Comparison of ENCODE assay signal across 13 mouse cellular contexts in genomic region chr13:107944831-107945230, GRCm38 (mm10).
DNase-seq lines count a peak whose midpoint lies in the region; ATAC-seq and TF ChIP-seq lines count a peak whose summit lies in the region.
"Had no signal": no experiment of that assay in that cellular context is flagged by ENCODE, and none has a peak within 500 bp of the region (broad histone marks: within the 10 kb centered on the region; RNA-seq: fewer than 3 reads in every experiment).

No protein-coding gene starts in this region.

- H3K27me3 ChIP-seq in limb, embryonic 11.5 days (ENCODE audit: control insufficient read depth, insufficient read depth, low read length): no peaks in the 10 kb centered on the region
- H3K27me3 ChIP-seq in limb, embryonic 10.5 days (ENCODE audit: low read depth, poor library complexity, severe bottlenecking): peaks cover 11% of the 10 kb centered on the region; the same call in 1 of the 2 replicates
- H3K27me3 ChIP-seq: CH12.LX; neural tube, embryonic 12.5 days had no signal

- intact Hi-C loops in gastrocnemius, adult 2 months (cut with DNase I): no loop called here
- intact Hi-C loops in heart, postnatal 25 days (cut with DNase I): no loop called here
- intact Hi-C loops in left cerebral cortex, postnatal 4 days (cut with DNase I): no loop called here

- peak; percentile 35 for DNase-seq in gastrocnemius, adult 2 months
- no peak for DNase-seq in gastrocnemius, postnatal 10 days
- no peak for DNase-seq in limb, embryonic 11.5 days (ENCODE audit: low spot score)
- DNase-seq in limb, embryonic 10.5 days (ENCODE audit: low spot score): no peak
- DNase-seq in heart, postnatal 25 days (ENCODE audit: low spot score): peak; percentile 13
- no peak for DNase-seq in left cerebral cortex, postnatal 4 days
- DNase-seq in retina, postnatal 1 day: no peak
- DNase-seq: thymus, postnatal 36 days had no signal

- no peak overlapping the region for H3K9ac ChIP-seq in limb, embryonic 11.5 days (ENCODE audit: low read length)
- H3K9ac ChIP-seq: heart, embryonic 15.5 days; limb, embryonic 15.5 days; neural tube, embryonic 12.5 days had no signal

- no peak overlapping the region for H3K27ac ChIP-seq in gastrocnemius, adult 2 months
- H3K27ac ChIP-seq in limb, embryonic 11.5 days (replicated peaks; ENCODE audit: low read depth, low read length): no peak overlapping the region
- H3K27ac ChIP-seq in limb, embryonic 10.5 days: no peak overlapping the region
- H3K27ac ChIP-seq: heart, embryonic 15.5 days; limb, embryonic 15.5 days; neural tube, embryonic 12.5 days had no signal

- H3K4me1 ChIP-seq in limb, embryonic 11.5 days (ENCODE audit: control insufficient read depth, insufficient read depth, low read length): peaks cover 16% of the 10 kb centered on the region
- H3K4me1 ChIP-seq in limb, embryonic 10.5 days: peaks cover 32% of the 10 kb centered on the region

- no peaks in the 10 kb centered on the region for H3K9me3 ChIP-seq in limb, embryonic 11.5 days (ENCODE audit: control insufficient read depth, low read length)
- H3K9me3 ChIP-seq in limb, embryonic 10.5 days (replicated peaks): no peaks in the 10 kb centered on the region
- H3K9me3 ChIP-seq: heart, embryonic 15.5 days; limb, embryonic 15.5 days; neural tube, embryonic 12.5 days had no signal

- no peak overlapping the region for H3K4me3 ChIP-seq in gastrocnemius, adult 2 months
- H3K4me3 ChIP-seq in limb, embryonic 11.5 days (ENCODE audit: low read depth, low read length): no peak overlapping the region
- no peak overlapping the region for H3K4me3 ChIP-seq in limb, embryonic 10.5 days
- H3K4me3 ChIP-seq: heart, embryonic 15.5 days; limb, embryonic 15.5 days; neural tube, embryonic 12.5 days had no signal

- WGBS in limb, embryonic 11.5 days: 76% methylated on average over 10 of the region's 10 CpGs
- WGBS in limb, embryonic 10.5 days: 80% methylated on average over 10 of the region's 10 CpGs

- no peaks in the 10 kb centered on the region for H3K36me3 ChIP-seq in limb, embryonic 11.5 days (ENCODE audit: control insufficient read depth, insufficient read depth, low read length)
- H3K36me3 ChIP-seq in limb, embryonic 10.5 days: no peaks in the 10 kb centered on the region
- H3K36me3 ChIP-seq: heart, embryonic 15.5 days; limb, embryonic 15.5 days; neural tube, embryonic 12.5 days had no signal

- no peak for TF ChIP-seq CTCF in gastrocnemius, adult 2 months (IDR thresholded peaks at IDR 0.05)

- no peak overlapping the region for H3K4me2 ChIP-seq in limb, embryonic 11.5 days (ENCODE audit: low read depth, severe bottlenecking)
- H3K4me2 ChIP-seq: heart, embryonic 15.5 days; limb, embryonic 15.5 days; neural tube, embryonic 12.5 days had no signal

- ATAC-seq in limb, embryonic 11.5 days (ENCODE audit: insufficient number of reproducible peaks, low FRiP score, low TSS enrichment, low read depth): peak; percentile 41; the same call in 1 of the 2 replicates
- ATAC-seq in megakaryocyte, adult 5-6 weeks (ENCODE audit: poor library complexity, severe bottlenecking): peak; percentile 94

Comparison
In these comparisons a context has a peak if more than half of its experiments do, and no peak if none do; other contexts are left out.
1. DNase-seq: peak in gastrocnemius, adult 2 months (single experiment) and heart, postnatal 25 days (single experiment); none in gastrocnemius, postnatal 10 days (single experiment), limb, embryonic 11.5 days (single experiment), limb, embryonic 10.5 days (single experiment), left cerebral cortex, postnatal 4 days (single experiment) and retina, postnatal 1 day (single experiment).